Mouse (Mus musculus) limb, embryonic 10.5 days (tissue): ENCODE measurements around the gene Tmem88. TPM values are rescaled to one million over a fixed set of nuclear protein-coding genes. Genes with fewer than 3 reads are reported as not detected.

Experiments used
- DNase-seq: peaks from one replicate; pipeline ENCODE4 v3.0.0-alpha.2; 2017; ENCODE audit warnings: low spot score
- H3K27ac ChIP-seq: fragments of 300-500 bp; sonication (generic); 2 replicates; pipeline ENCODE4 v1.5.1; 2016; ENCODE audit warnings: mild to moderate bottlenecking
- H3K27me3 ChIP-seq: fragments of 300-500 bp; sonication (generic); 2 replicates; pipeline ENCODE4 v1.6.1; 2016; ENCODE audit warnings: low read depth, mild to moderate bottlenecking; ENCODE audit not compliant: poor library complexity, severe bottlenecking
- H3K36me3 ChIP-seq: fragments of 300-500 bp; sonication (generic); 2 replicates; pipeline ENCODE4 v1.6.1; 2016; ENCODE audit warnings: mild to moderate bottlenecking, moderate library complexity
- H3K4me1 ChIP-seq: fragments of 300-500 bp; sonication (generic); 2 replicates; pipeline ENCODE4 v1.6.1; 2016
- H3K4me3 ChIP-seq: fragments of 300-500 bp; sonication (generic); 2 replicates; pipeline ENCODE4 v1.5.1; 2016; ENCODE audit warnings: mild to moderate bottlenecking, moderate library complexity
- H3K9me3 ChIP-seq: fragments of 300-500 bp; sonication (generic); replicated peaks from 2 replicates; pipeline ENCODE4 v1.6.1; 2016; ENCODE audit warnings: mild to moderate bottlenecking
- WGBS: fragments of 180-500 bp; shearing (Covaris S2); methylation state at CpG from one replicate; pipeline ENCODE4 v1.1.7; 2016; 5-methylcytosine and 5-hydroxymethylcytosine counted together
- polyA plus RNA-seq: library from polyadenylated mRNA; unstranded; fragments of >200 nt; fragmentation: Nextera tagmentation; extraction: Ambion mirVana; gene quantifications from 2 replicates; pipeline ENCODE4 v1.2.1, GENCODE M21; 2016

Tmem88 gene
- polyA plus RNA-seq, 1 experiment from 2014 or later = 23.0 TPM

- WGBS = 85% methylated on average over 5 of the region's 5 CpGs
- Histone ChIP-seq H3K9me3 (no peaks in the 10 kb centered on the region), H3K4me1 (peaks cover 3% of the 10 kb centered on the region; the same call in 1 of the 2 replicates), H3K36me3 (peaks cover 100% of the 10 kb centered on the region), H3K27ac (no peak overlapping the region), H3K27me3 (no peaks in the 10 kb centered on the region), H3K4me3 (no peak overlapping the region)
- no peak for DNase-seq
These were observed 41.5 kb downstream of the Tmem88 start for GRCm38 (mm10) chr11:69356544-69356943.

Other genes with a start within 250 kb of the Tmem88 start
- 0.05 TPM in 1 of 2 replicates, not detected in the other for gene Alox12b, start 241.2 kb downstream of the Tmem88 start, polyA plus RNA-seq
- gene Alox8, start 200.4 kb downstream of the Tmem88 start, polyA plus RNA-seq = 0.15 TPM in 1 of 2 replicates, not detected in the other
- gene Gucy2e, start 161.2 kb downstream of the Tmem88 start, polyA plus RNA-seq = not detected in 2 replicates
- gene Cntrob, start 74.5 kb downstream of the Tmem88 start, polyA plus RNA-seq = 28.9 and 36.2 TPM in 2 replicates
- gene Trappc1, start 74.3 kb downstream of the Tmem88 start, polyA plus RNA-seq = 135 and 144 TPM in 2 replicates
- gene Kcnab3, start 72.0 kb downstream of the Tmem88 start, polyA plus RNA-seq = 0.93 and 1.4 TPM in 2 replicates
- gene Rnf227, start 57.8 kb downstream of the Tmem88 start, polyA plus RNA-seq = 14.2 and 20.6 TPM in 2 replicates
- 35.1 and 70.5 TPM in 2 replicates for gene Chd3, start 28.8 kb downstream of the Tmem88 start, polyA plus RNA-seq
- 140 and 151 TPM in 2 replicates for gene Naa38, start 2.7 kb downstream of the Tmem88 start, polyA plus RNA-seq
- gene Cyb5d1, start 2.6 kb downstream of the Tmem88 start, polyA plus RNA-seq = 45.2 and 51.6 TPM in 2 replicates
- 36.6 and 40.8 TPM in 2 replicates for gene Kdm6b, start 15.4 kb upstream of the Tmem88 start, polyA plus RNA-seq
- 1.0 and 1.3 TPM in 2 replicates for gene Dnah2, start 150.9 kb upstream of the Tmem88 start, polyA plus RNA-seq
- gene Efnb3, start 162.0 kb upstream of the Tmem88 start, polyA plus RNA-seq = 44.2 and 55.2 TPM in 2 replicates
- 52.3 and 52.8 TPM in 2 replicates for gene Wrap53, start 182.0 kb upstream of the Tmem88 start, polyA plus RNA-seq
- 243 and 267 TPM in 2 replicates for gene Trp53, start 182.1 kb upstream of the Tmem88 start, polyA plus RNA-seq
- gene Atp1b2, start 207.7 kb upstream of the Tmem88 start, polyA plus RNA-seq = 1.5 TPM in 2 replicates
- not detected in 2 replicates for gene Shbg, start 219.7 kb upstream of the Tmem88 start, polyA plus RNA-seq
- 9.1 and 13.7 TPM in 2 replicates for gene Sat2, start 223.8 kb upstream of the Tmem88 start, polyA plus RNA-seq
- 45.4 and 48.1 TPM in 2 replicates for gene Fxr2, start 234.8 kb upstream of the Tmem88 start, polyA plus RNA-seq